Mouse (Mus musculus): ENCODE results near the gene Cyp4a12b.
"Not testable (repeated sequence)": the region's sequence is repeated elsewhere in the genome, so short reads cannot be mapped to it uniquely, and the experiment has no call there.

Gene Cyp4a12b

GRCm38 (mm10) chr4:115411324-115411723 lies at the start of gene Cyp4a12b:
Gene Cyp4a12b (plus strand): TSS chr4:115411624.
- not testable (repeated sequence) for DNase-seq (ENCODE audit: low spot score)

DNA sequence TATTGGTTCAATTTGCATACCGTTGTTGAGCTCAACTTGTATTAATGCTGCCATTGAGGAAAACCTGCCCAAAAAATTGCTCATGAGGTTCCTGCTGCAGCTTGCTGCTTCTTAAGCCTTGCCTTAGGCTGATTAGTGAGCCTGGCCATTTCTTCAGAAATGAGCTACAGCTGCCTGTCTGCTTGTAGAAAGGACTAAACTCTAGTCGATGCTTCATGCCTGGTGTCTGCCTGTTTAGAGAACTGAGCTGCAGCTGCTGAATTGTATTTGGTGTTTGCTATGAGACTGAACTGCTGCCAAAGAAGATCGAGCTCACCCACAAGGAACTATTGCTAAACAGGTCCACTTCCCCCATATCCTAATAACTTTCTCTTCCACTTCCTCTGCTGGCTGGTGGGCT lies 45.8 kb upstream of the Cyp4a12b start:
- not testable (repeated sequence) for DNase-seq (ENCODE audit: low spot score)

GRCm38 (mm10) chr4:115368067-115368466 lies 43.4 kb upstream of the Cyp4a12b start:
- not testable (repeated sequence) for DNase-seq (ENCODE audit: low spot score)

DNA sequence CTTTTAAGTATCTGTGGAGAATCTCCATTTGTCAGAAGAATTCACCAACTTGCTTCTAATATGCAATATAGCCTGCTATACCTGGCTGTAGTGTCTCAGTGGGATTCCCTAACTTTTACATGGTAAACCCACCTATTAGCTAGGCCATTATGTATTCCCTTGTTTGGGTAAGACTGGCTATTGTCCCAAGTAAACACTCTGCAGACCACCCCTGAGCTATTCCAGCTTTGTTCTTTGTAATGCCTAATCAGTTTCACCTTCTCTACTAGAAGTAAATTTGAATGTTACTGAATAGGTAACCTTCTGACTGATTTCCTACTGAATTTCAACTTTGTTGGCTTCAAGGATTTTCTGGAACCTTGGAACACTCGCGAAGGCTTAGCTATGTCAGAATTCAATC lies 15.2 kb upstream of the Cyp4a12b start:
- DNase-seq (ENCODE audit: low spot score) = not testable (repeated sequence)

DNA sequence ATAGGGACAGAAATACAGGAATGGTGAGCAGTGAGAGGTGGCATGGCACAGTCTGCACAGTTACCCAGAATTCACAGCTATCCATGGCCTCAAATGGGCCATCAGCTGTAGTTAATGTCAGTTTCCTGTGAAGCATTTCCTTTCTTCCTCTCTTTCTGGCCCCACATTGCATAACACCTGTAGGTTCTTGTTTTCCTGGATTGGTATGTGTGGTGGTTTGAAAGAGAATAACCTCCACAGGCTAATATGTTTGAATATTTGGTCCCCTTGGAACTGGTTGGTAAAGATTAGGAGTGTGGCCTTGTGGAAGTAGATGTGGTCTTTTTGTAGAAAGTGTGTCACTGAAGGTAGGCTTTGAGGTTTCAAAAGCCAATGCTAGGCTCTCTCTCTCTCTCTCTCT lies 14.5 kb upstream of the Cyp4a12b start:
- not testable (repeated sequence) for DNase-seq (ENCODE audit: low spot score)

- no peak for DNase-seq (ENCODE audit: low spot score)
These were observed 39.2 kb downstream of the Cyp4a12b start for GRCm38 (mm10) chr4:115450577-115451137.

DNA sequence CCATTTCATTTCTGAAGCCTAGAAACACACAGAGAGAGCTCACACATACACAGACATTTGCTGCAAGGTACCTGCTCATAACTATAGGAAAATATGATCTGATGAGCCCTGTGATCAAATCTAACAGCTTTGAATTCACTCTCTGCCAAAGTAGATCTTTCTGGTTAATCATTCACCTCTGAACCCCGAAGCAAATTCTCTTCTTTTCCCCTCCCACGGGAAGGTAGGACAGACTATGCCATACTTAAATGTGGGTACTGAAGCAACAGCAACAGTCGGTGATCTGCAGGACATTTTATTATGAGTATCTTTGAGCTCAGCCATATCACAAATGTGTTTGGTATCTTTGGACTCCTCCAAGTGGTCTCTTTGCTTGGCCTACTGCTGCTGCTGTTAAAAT lies 40.9 kb downstream of the Cyp4a12b start, which contains the start of gene Cyp4a30b:
TSS of gene Cyp4a30b (plus strand) at position 301 of the 400 bp plus-strand sequence.
- DNase-seq (ENCODE audit: low spot score) = no peak

- not testable (repeated sequence) for DNase-seq (ENCODE audit: low spot score)
These were observed 62.2 kb downstream of the Cyp4a12b start for GRCm38 (mm10) chr4:115473585-115473984.

GRCm38 (mm10) chr4:115476051-115476450 lies 64.6 kb downstream of the Cyp4a12b start:
- not testable (repeated sequence) for DNase-seq (ENCODE audit: low spot score)

DNA sequence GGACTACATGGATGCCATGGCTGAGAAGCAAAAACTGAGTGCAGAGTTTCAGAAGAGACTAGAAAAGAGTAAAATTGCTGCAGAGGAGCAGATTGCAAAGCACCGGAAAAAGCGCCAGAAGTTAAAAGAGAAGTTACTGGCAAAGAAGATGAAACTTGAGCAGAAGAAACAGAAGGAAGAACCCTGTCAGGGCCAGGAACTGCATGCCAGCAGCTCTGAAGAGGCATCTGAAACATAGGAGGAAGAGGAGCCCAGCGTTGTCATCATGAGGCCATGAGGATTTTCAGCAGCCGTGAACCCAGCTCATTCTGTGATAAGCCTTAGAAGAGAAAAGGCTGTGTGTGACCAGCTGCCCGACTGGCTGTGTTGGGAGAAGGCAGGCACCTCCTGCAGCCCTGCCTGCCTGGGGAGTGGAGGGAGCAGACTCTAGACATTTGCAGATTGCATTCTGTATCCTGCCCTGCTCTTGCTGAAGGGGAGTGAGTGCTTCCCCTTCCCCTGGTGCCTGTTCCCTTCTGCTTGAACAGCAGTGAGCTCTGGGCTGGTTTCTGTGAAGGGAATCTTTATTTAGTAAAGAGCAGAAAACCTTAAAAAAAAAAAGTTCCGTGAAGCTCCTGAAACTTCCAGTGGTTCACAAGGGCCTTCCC lies 69.7 kb downstream of the Cyp4a12b start:
- no peak for DNase-seq (ENCODE audit: low spot score)
